In the genomic region with DNA sequence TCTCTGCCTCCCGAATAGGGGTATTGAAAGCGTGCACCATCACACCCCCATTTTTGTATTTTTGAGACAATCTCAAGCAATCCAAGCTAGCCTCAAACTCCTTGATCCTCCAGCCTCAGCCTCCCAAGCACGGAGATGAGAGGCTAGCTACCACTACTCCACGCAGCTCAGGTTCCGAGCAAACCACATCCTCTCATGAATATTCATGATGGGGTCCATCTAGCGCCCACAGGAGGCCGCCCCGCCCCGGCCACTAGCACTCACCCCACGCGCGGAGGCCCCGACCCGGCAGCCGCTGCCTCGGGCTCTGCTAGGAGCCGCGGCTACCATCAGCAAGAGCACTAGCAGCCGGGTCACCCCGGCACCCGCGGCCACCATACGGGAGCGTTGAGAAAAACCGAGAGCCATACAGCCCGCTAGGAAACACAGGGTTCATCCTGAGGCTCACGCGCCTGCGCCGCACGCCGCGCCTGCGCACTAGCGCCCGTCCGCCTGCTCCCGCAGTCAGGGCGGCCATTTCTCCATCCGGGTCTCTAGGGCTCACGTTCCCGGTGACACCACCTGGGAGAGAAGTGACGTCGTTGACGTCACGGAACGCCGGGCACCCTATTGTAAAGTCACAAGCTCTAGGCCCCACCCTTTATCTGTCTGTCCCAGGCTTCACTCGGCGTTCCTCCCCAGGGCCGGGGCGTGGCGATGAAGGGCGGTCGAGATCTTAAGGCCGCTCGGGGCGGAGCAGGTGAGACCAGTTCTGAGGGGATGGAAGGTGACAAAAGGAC, we compare ENCODE assay signal across 1 mouse cellular context.
TF ChIP-seq lines count a peak whose summit lies in the region.

A gene (minus strand): TSS at position 538 of the 779 bp plus-strand sequence.
A gene (plus strand): TSS at position 590 of the 779 bp plus-strand sequence.

TF ChIP-seq in MEL, 35 proteins besides CTCF, POLR2A, EP300 and RAD21 (continued from another document):
- TF ChIP-seq MYB (IDR thresholded peaks at IDR 0.05; ENCODE audit: low read depth, low read length) = no peak
- no peak for TF ChIP-seq ZNF384 (IDR thresholded peaks at IDR 0.05; ENCODE audit: low read depth, low read length)
- no peak for TF ChIP-seq GATA1 (IDR thresholded peaks at IDR 0.05; ENCODE audit: low read depth, low read length)
- TF ChIP-seq USF1 (IDR thresholded peaks at IDR 0.05; ENCODE audit: low read depth, low read length) = peak; percentile 72
- TF ChIP-seq MAFK (IDR thresholded peaks at IDR 0.05; ENCODE audit: borderline replicate concordance, low read depth, low read length) = no peak
- TF ChIP-seq MYC (IDR thresholded peaks at IDR 0.05; ENCODE audit: low read depth, low read length) = peak; percentile 48; the same call in 1 of the 2 replicates
- TF ChIP-seq MAX (IDR thresholded peaks at IDR 0.05; ENCODE audit: low read length) = peak; percentile 64; the same call in 1 of the 2 replicates
- TF ChIP-seq ZKSCAN1 (IDR thresholded peaks at IDR 0.05; ENCODE audit: low read depth, low read length) = no peak
- peak; percentile 94 for TF ChIP-seq BHLHE40 (IDR thresholded peaks at IDR 0.05; ENCODE audit: borderline replicate concordance, low read depth, low read length)
- no peak; the same call in 1 of the 2 replicates for TF ChIP-seq KAT2A (conservative IDR thresholded peaks at IDR 0.05; ENCODE audit: low read depth, low read length)
- TF ChIP-seq TCF12 (IDR thresholded peaks at IDR 0.05; ENCODE audit: low read depth, low read length) = 0 out of 2 replicates have a peak, but pooled peaks have one; percentile 9
- TF ChIP-seq NRF1 (IDR thresholded peaks at IDR 0.05; ENCODE audit: insufficient read depth, low read depth, low read length, poor library complexity, severe bottlenecking) = peak; percentile 98
- peak; percentile 76 for TF ChIP-seq MXI1 (IDR thresholded peaks at IDR 0.05; ENCODE audit: low read depth, low read length)
